Mouse (Mus musculus) MEL (cell line): Measurements from ENCODE around the gene Nup210l.

ENCODE experiments used
- CTCF ChIP-seq, 3 experiments: IDR thresholded peaks in 2 of 3; conservative IDR thresholded peaks in 1 of 3; 2 replicates each; pipeline ENCODE4 v1.5.1; 2011 to 2012; ENCODE audit warnings: low read length in 3 of 3, low read depth in 2 of 3, mild to moderate bottlenecking in 2 of 3, improper control_type of control experiment in 1 of 3, inconsistent platforms in 1 of 3, mixed read lengths in 1 of 3, moderate library complexity in 1 of 3; ENCODE audit not compliant: control insufficient read depth in 1 of 3, insufficient read depth in 1 of 3, poor library complexity in 1 of 3, severe bottlenecking in 1 of 3
- E2F4 ChIP-seq: IDR thresholded peaks from 2 replicates; pipeline ENCODE4 v1.6.1; 2011; ENCODE audit warnings: low read depth, low read length, improper control_type of control experiment, borderline replicate concordance
- GATA1 ChIP-seq: IDR thresholded peaks from 2 replicates; pipeline ENCODE4 v1.6.1; 2011; ENCODE audit warnings: low read depth, low read length, improper control_type of control experiment
- HCFC1 ChIP-seq: IDR thresholded peaks from 2 replicates; pipeline ENCODE4 v1.6.1; 2012; ENCODE audit warnings: low read depth, mild to moderate bottlenecking, inconsistent platforms, low read length, improper control_type of control experiment, moderate library complexity
- KAT2A ChIP-seq: conservative IDR thresholded peaks from 2 replicates; pipeline ENCODE4 v1.6.1; 2012; ENCODE audit warnings: low read depth, low read length, improper control_type of control experiment, inconsistent platforms
- MEF2A ChIP-seq: IDR thresholded peaks from 2 replicates; pipeline ENCODE4 v1.6.1; 2014; ENCODE audit warnings: low read depth, mild to moderate bottlenecking, inconsistent platforms, low read length, improper control_type of control experiment; ENCODE audit not compliant: poor library complexity, insufficient replicate concordance, severe bottlenecking; ENCODE audit errors: extremely low read depth
- MXI1 ChIP-seq: IDR thresholded peaks from 2 replicates; pipeline ENCODE4 v1.6.1; 2011; ENCODE audit warnings: mild to moderate bottlenecking, low read depth, low read length, improper control_type of control experiment
- MYC ChIP-seq: IDR thresholded peaks from 2 replicates; pipeline ENCODE4 v1.6.1; 2011; ENCODE audit warnings: low read depth, mild to moderate bottlenecking, low read length, improper control_type of control experiment, moderate library complexity
- NRF1 ChIP-seq: IDR thresholded peaks from 2 replicates; pipeline ENCODE4 v1.6.1; 2014; ENCODE audit warnings: low read depth, mild to moderate bottlenecking, inconsistent platforms, low read length, improper control_type of control experiment, moderate library complexity; ENCODE audit not compliant: poor library complexity, insufficient read depth, severe bottlenecking
- POLR2A ChIP-seq, 2 experiments: IDR thresholded peaks; 2 replicates each; pipeline ENCODE4 v1.6.1; 2011 to 2012; ENCODE audit warnings: low read length in 2 of 2, mild to moderate bottlenecking in 2 of 2, control low read depth in 1 of 2, improper control_type of control experiment in 1 of 2, low read depth in 1 of 2, moderate library complexity in 1 of 2; ENCODE audit not compliant: control insufficient read depth in 1 of 2, insufficient read depth in 1 of 2, poor library complexity in 1 of 2
- ZC3H11A ChIP-seq: IDR thresholded peaks from 2 replicates; pipeline ENCODE4 v1.6.1; 2012; ENCODE audit warnings: low read depth, mild to moderate bottlenecking, inconsistent platforms, low read length, improper control_type of control experiment

- TF ChIP-seq HCFC1 (no peak), E2F4 (no peak), CTCF (IDR thresholded peaks at IDR 0.05 in 2 of 3, conservative IDR thresholded peaks at IDR 0.05 in 1 of 3; ENCODE audit: control insufficient read depth in 1 of 3, insufficient read depth in 1 of 3, low read depth in 2 of 3, low read length in 3 of 3, poor library complexity in 1 of 3, severe bottlenecking in 1 of 3) (no peak), NRF1 (no peak), GATA1 (no peak), KAT2A (no peak), MYC (no peak), POLR2A (IDR thresholded peaks at IDR 0.05; ENCODE audit: control insufficient read depth in 1 of 2, insufficient read depth in 1 of 2, low read depth in 1 of 2, low read length in 2 of 2, poor library complexity in 1 of 2) (no peak), MXI1 (no peak), ZC3H11A (no peak), MEF2A (no peak)
Measured at GRCm38 (mm10) chr3:90067851-90068250, 36.1 kb upstream of the Nup210l start.
